Mouse (Mus musculus) myocyte (in vitro differentiated cells): ENCODE results near the gene A930002H24Rik.

ENCODE experiments used
- CEBPB ChIP-seq: IDR thresholded peaks from 2 replicates; pipeline ENCODE4 v1.6.1; 2011; ENCODE audit warnings: mild to moderate bottlenecking, moderate library complexity; ENCODE audit not compliant: poor library complexity, insufficient read depth, severe bottlenecking
- MAX ChIP-seq: IDR thresholded peaks from one replicate; pipeline ENCODE4 v1.6.1; 2011; ENCODE audit warnings: low read depth, mild to moderate bottlenecking, control low read depth
- MYOD1 ChIP-seq, 3 experiments: IDR thresholded peaks; one replicate each; pipeline ENCODE4 v1.6.1; 2011; ENCODE audit warnings: control low read depth in 2 of 3, low read depth in 2 of 3, mild to moderate bottlenecking in 2 of 3, moderate library complexity in 1 of 3; ENCODE audit not compliant: insufficient read length in 2 of 3, control insufficient read depth in 1 of 3
- POLR2A ChIP-seq: IDR thresholded peaks from one replicate; pipeline ENCODE4 v1.6.1; 2011; ENCODE audit warnings: low read depth, mild to moderate bottlenecking, control low read depth, moderate library complexity; ENCODE audit not compliant: insufficient read length
- POLR2AphosphoS2 ChIP-seq: IDR thresholded peaks from one replicate; pipeline ENCODE4 v1.6.1; 2011; ENCODE audit warnings: low read depth, control low read depth; ENCODE audit not compliant: insufficient read length
- TCF3 ChIP-seq: IDR thresholded peaks from one replicate; pipeline ENCODE4 v1.6.1; 2011; ENCODE audit warnings: low read depth, control low read depth; ENCODE audit not compliant: insufficient read length
- USF1 ChIP-seq: IDR thresholded peaks from one replicate; pipeline ENCODE4 v1.6.1; 2011; ENCODE audit warnings: low read depth, mild to moderate bottlenecking, control low read depth, moderate library complexity

DNA sequence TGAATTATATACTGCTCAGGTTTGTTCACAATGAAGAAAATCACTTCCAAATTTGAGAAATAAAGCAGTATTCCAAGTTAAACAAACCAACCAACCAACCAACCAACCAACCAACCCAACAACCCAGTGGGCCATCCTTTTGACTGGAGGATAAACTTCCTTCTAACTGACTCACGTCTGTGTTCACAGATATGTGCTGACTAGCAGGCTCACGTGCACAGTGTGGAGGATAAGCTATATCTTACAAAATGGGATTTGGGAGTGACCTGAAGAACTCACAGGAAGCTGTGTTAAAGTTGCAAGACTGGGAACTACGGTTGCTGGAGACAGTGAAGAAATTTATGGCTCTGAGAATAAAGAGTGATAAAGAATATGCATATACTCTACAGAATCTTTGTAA, 32.2 kb upstream of the A930002H24Rik start:
- TF ChIP-seq USF1 (no peak), TCF3 (no peak), MAX (no peak), POLR2AphosphoS2 (no peak), POLR2A (no peak), MYOD1 (IDR thresholded peaks at IDR 0.05; ENCODE audit: control insufficient read depth in 1 of 3, insufficient read length in 2 of 3, low read depth in 2 of 3) (no peak), CEBPB (no peak)
